Mouse (Mus musculus) stomach, embryonic 16.5 days (tissue): ENCODE data around the gene Atp2a2. TPM values are rescaled to one million over a fixed set of nuclear protein-coding genes. Genes with fewer than 3 reads are reported as not detected.

Source experiments
- polyA plus RNA-seq: library from polyadenylated mRNA; unstranded; fragments of >200 nt; fragmentation: Nextera tagmentation; extraction: Ambion mirVana; gene quantifications from 2 replicates; pipeline ENCODE4 v1.2.1, GENCODE M21; 2015

Gene Atp2a2
- polyA plus RNA-seq, 1 experiment from 2014 or later = 27.3 TPM

Other genes starting within 250 kb of the Atp2a2 start
- gene Tctn1, start 237.8 kb downstream of the Atp2a2 start, polyA plus RNA-seq = 5.0 and 7.2 TPM in 2 replicates
- gene Pptc7, start 217.9 kb downstream of the Atp2a2 start, polyA plus RNA-seq = 8.0 and 8.3 TPM in 2 replicates
- 10.7 and 10.8 TPM in 2 replicates for gene Rad9b, start 148.0 kb downstream of the Atp2a2 start, polyA plus RNA-seq
- gene Vps29, start 147.9 kb downstream of the Atp2a2 start, polyA plus RNA-seq = 203 and 220 TPM in 2 replicates
- 57.0 and 57.9 TPM in 2 replicates for gene Gpn3, start 130.3 kb downstream of the Atp2a2 start, polyA plus RNA-seq
- 35.4 and 35.8 TPM in 2 replicates for gene Fam216a, start 129.9 kb downstream of the Atp2a2 start, polyA plus RNA-seq
- 161 and 164 TPM in 2 replicates for gene Arpc3, start 110.3 kb downstream of the Atp2a2 start, polyA plus RNA-seq
- gene Anapc7, start 80.5 kb downstream of the Atp2a2 start, polyA plus RNA-seq = 38.5 and 41.3 TPM in 2 replicates
- 28.5 and 36.0 TPM in 2 replicates for gene Ift81, start 112.3 kb upstream of the Atp2a2 start, polyA plus RNA-seq
- gene P2rx7, start 141.7 kb upstream of the Atp2a2 start, polyA plus RNA-seq = 2.8 and 3.3 TPM in 2 replicates
- gene P2rx4, start 205.3 kb upstream of the Atp2a2 start, polyA plus RNA-seq = 33.3 and 33.4 TPM in 2 replicates